Mouse (Mus musculus) 416B (cell line): ENCODE data around the gene Plk5.
A peak's percentile ranks its signal among the peaks of the same experiment; 100 is the strongest.

Experiments used
- DNase-seq: peaks from one replicate; pipeline ENCODE4 v3.0.0; 2011; ENCODE audit warnings: low read depth

Gene Plk5

GRCm38 (mm10) chr10:80356001-80356682, at the start of gene Plk5:
Plk5 (plus strand) TSS chr10:80356459.
- no peak for DNase-seq

DNA sequence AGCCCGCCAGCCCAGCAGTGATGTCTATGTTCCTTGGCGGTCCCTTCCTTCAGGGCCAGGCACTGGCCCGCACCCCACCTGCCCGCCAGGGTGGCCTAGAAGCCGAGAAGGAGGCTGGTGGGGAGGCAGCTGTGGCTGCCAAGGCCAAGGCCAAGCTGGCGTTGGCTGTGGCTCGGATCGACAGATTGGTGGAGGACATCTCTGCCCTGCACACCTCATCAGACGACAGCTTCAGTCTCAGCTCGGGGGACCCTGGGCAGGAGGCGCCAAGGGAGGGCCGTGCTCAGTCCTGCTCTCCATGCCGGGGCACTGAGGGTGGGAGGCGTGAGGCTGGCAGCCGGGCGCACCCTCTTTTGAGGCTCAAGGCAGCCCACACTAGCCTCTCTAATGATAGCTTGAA, 44.7 kb upstream of the Plk5 start:
- DNase-seq: no peak

GRCm38 (mm10) chr10:80312586-80313504, 43.4 kb upstream of the Plk5 start:
- DNase-seq: no peak

DNA sequence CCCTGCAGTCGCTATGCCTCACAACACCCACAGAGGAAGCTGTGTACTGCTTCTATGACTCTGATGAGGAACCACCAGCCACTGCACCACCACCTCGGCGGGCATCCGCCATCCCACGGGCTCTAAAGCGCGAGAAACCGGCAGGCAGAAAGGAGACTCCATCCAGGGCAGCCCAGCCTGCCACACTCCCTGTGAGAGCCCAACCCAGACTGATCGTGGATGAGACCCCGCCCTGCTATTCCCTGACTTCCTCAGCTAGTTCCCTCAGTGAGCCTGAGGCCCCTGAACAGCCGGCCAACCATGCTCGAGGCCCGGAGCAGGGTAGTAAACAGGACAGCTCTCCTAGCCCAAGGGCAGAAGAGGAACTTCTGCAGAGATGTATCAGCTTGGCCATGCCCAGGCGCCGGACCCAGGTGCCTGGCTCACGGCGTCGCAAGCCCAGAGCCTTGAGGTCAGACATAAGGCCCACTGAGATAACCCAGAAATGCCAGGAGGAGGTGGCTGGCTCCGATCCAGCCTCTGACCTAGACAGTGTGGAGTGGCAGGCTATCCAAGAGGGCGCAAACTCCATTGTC, 42.5 kb upstream of the Plk5 start:
- DNase-seq: no peak

- DNase-seq: no peak
Observed at GRCm38 (mm10) chr10:80314494-80315001, 41.7 kb upstream of the Plk5 start.

DNA sequence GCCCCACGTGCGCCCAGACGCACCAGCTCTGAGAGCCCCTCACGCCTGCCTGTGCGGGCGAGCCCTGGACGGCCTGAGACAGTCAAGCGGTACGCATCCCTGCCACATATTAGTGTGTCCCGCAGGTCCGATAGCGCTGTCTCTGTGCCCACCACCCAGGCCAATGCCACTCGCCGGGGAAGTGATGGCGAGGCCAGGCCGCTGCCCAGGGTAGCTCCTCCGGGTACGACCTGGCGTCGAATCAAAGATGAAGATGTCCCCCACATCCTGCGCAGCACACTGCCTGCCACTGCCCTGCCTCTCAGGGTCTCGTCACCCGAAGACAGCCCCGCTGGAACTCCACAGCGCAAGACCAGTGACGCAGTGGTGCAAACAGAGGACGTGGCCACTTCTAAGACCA, 40.9 kb upstream of the Plk5 start:
- DNase-seq: no peak

GRCm38 (mm10) chr10:80316359-80316781, 39.9 kb upstream of the Plk5 start:
- DNase-seq: no peak

- no peak for DNase-seq
Observed at GRCm38 (mm10) chr10:80317011-80317410, 39.2 kb upstream of the Plk5 start.

DNA sequence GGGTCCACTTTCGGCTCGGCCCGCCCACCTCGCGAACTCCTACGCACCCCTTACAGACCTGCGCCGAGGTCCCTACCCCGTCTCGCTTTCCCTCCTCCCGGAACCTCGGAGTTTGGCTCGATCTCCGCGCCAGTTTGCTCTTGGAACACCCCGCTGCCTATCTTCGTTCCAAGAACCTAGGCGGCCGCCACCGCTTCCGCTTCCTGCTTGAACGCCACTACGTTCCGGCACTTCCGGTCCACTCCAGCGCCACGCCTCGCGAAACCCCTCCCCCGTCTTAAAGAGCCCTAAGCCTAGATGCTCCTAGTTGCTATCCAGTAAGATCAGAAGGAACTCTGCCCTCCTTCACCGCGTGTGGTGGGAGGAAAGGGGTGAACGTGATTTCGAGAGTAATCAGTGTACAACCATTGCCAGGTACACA, 35.9 kb upstream of the Plk5 start, which contains the start of gene 2310011J03Rik:
TSS of gene 2310011J03Rik (minus strand) at position 198 of the 421 bp plus-strand sequence.
- DNase-seq: peak; percentile 95

DNA sequence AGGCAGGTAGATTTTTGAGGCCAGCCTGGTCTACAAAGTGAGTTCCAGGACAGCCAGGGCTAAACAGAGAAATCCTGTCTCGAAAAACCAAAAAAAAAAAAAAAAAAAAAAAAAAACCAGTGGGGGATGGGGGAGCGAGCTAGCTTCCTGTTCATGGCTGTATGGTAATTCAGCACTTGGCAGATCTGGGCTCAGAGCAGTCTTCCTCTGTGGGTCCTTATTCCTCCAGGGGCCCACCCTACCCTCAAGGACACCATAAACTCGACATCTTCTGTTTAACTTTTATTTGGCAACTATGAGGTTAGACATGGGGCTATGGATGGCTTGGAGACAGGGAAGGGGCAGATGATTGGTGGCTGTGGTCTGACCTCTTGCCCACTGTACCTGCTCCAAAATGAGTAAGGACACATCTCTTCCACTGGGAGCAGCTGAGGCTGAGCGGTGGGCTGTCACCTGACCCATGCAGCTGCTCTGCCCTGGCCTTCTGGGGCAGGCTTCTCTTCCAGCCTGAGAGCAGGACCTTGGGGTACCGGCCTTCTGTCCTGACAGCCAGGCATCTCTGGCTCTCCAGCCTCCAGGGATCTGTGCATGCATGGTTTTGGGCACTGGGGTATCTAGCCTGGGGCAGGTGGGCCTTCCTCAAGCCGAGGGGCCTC, 35.1 kb upstream of the Plk5 start:
- DNase-seq: peak; percentile 50

DNA sequence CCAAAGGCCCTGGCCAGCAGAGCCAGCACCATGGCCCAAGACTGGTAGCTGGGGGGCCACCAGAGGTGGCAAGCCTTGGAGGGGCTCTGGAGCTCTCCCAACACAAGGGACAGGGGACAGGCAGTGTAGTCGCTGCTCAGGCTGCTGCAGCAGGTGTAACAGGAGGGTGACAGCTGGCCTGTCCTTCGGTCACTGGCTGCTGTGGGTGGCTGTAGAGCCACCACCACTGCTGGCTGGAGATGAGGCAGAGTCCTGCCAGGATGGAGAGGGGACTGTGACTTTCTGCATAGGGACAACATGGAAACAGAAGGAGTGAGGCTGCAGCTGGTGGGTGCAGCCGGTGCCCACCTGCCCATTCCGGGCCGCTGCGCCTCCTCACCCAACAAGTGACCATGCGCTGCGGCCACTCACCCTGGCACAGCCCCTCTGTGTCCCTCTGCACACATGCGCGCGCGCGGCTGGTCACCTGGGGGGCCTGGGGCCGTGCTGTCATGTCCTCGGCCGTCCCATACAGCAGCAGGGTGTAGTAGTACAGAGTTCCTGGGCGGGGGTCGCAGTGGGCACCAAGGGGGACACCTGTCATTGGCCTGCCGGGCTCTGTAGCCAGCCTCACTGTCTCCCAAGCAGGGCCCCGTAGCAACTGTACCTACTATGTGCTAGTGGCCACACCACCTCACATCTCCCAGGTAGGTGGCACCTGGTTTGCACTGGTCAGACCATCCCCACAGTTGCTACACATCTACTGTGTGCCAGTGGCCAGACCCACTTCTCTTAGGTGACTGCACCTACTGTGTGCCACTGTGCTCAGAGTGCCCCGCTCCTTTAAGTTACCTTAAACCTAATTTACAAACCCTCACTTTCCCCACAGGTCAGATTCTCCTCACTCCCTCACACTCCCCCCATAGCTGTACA, 34.3 kb upstream of the Plk5 start:
- no peak for DNase-seq

GRCm38 (mm10) chr10:80322811-80323211, 33.4 kb upstream of the Plk5 start:
- DNase-seq: peak; percentile 66

- DNase-seq: peak; percentile 82
Observed at GRCm38 (mm10) chr10:80323261-80324119, 32.8 kb upstream of the Plk5 start.

DNA sequence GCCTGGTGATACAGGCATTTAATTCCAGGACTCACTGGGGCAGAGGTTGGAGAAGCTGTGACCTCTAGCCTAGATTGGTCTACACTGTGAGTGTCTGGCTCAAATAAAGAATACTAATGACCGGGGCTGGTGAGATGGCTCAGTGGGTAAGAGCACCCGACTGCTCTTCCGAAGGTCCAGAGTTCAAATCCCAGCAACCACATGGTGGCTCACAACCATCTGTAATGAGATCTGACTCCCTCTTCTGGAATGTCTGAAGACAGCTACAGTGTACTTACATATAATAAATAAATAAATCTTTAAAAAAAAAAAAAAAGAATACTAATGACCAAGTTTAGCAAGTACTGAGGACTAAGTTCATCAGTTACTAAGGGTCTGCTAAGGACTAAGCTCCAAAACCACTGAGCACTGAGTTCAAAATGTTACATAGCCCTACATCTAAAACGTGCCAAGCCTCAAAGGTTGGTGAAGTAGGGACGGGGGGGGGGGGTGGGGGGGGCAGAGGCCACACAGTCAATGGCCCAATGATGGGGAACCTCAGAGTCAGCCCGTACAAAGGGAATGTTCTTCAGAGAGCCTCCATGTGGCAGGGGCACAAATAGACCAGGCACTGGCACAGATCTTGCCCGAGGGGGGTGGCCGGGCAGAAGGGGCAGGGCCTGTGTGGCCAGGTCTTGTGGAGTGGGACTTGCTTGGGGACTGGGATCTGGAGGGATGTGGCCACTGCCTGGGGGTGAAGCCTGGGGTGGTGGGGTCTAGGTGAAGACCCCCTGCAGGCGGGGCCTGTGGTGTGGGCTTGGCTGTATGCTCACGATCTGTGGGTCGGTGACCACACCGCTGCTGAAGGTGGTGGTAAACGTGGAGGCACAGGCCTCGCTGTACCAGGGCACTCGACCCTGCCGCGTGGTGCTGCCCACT, 31.9 kb upstream of the Plk5 start:
- peak; percentile 76 for DNase-seq

- no peak for DNase-seq
Observed at GRCm38 (mm10) chr10:80325045-80325444, 31.2 kb upstream of the Plk5 start.

- DNase-seq: peak; percentile 98
Observed at GRCm38 (mm10) chr10:80329273-80330081, 26.8 kb upstream of the Plk5 start, which contains the start of the genes Pcsk4 and Reep6. Pcsk4 (minus strand) TSS chr10:80329498. Reep6 (plus strand) TSS chr10:80329953.

DNA sequence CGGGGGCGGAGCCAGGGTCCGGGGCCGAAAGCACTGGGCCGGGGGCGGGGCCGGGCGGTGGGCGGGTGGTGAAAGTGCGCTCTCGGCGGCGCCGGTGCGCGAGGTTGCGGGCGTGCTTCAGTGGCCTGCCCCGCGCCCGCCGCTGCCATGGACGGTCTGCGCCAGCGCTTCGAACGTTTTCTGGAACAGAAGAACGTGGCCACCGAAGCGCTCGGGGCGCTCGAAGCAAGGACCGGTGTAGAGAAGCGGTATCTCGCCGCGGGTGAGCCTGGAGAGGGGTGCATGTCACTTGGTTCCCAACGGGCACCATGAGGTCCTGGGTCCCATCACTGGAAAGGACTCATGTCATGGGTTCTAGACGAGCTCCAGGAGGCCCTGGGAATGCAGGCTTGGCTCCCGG, 26.2 kb upstream of the Plk5 start:
- DNase-seq: no peak

- DNase-seq: no peak
Observed at GRCm38 (mm10) chr10:80330888-80331287, 25.4 kb upstream of the Plk5 start.
